Mouse (Mus musculus): ENCODE data around the gene Ifi203. TPM values are rescaled to one million over a fixed set of nuclear protein-coding genes. Genes with fewer than 3 reads are reported as not detected.
"Not testable (repeated sequence)": the region's sequence is repeated elsewhere in the genome, so short reads cannot be mapped to it uniquely, and the experiment has no call there.

Ifi203 gene
- not detected in 2 replicates for total RNA-seq (2014; fragmentation: Nextera tagmentation)
- total RNA-seq (2017), result 0.23 and 0.38 TPM in 2 replicates
- polyA plus RNA-seq (2012), result not detected in 2 replicates

GRCm38 (mm10) chr1:173941924-173942779 lies at the start of gene Ifi203, which contains the start of gene Mndal:
Gene Ifi203 (minus strand): TSS chr1:173942672.
Gene Mndal (minus strand): TSS chr1:173942491.
- DNase-seq (ENCODE audit: low spot score); H3K4me1 ChIP-seq (ENCODE audit: insufficient read depth, low read depth, low read length); H3K4me3 ChIP-seq (ENCODE audit: low read depth, low read length); ATAC-seq (ENCODE audit: extremely low read depth, insufficient number of reproducible peaks, low FRiP score, poor library complexity, severe bottlenecking); H3K27me3 ChIP-seq (ENCODE audit: insufficient read depth, low read length); H3K9me3 ChIP-seq (replicated peaks); H3K36me3 ChIP-seq (replicated peaks): not testable (repeated sequence)

- not testable (repeated sequence) for H3K36me3 ChIP-seq (replicated peaks); H3K4me3 ChIP-seq (ENCODE audit: low read depth, low read length); H3K9me3 ChIP-seq (replicated peaks); H3K27me3 ChIP-seq (ENCODE audit: insufficient read depth, low read length); DNase-seq (ENCODE audit: low spot score); ATAC-seq (ENCODE audit: extremely low read depth, insufficient number of reproducible peaks, low FRiP score, poor library complexity, severe bottlenecking); H3K4me1 ChIP-seq (ENCODE audit: insufficient read depth, low read depth, low read length)
Measured at GRCm38 (mm10) chr1:173982694-173983305, 40.3 kb upstream of the Ifi203 start, which contains the start of gene Ifi202b. Gene Ifi202b (minus strand): TSS chr1:173982744.

- DNase-seq (ENCODE audit: low spot score); H3K4me1 ChIP-seq (ENCODE audit: insufficient read depth, low read depth, low read length); H3K36me3 ChIP-seq (replicated peaks); ATAC-seq (ENCODE audit: extremely low read depth, insufficient number of reproducible peaks, low FRiP score, poor library complexity, severe bottlenecking); H3K27me3 ChIP-seq (ENCODE audit: insufficient read depth, low read length); H3K4me3 ChIP-seq (ENCODE audit: low read depth, low read length); H3K9me3 ChIP-seq (replicated peaks): not testable (repeated sequence)
Measured at GRCm38 (mm10) chr1:173981038-173981437, 38.6 kb upstream of the Ifi203 start.

GRCm38 (mm10) chr1:173977622-173978021 lies 35.1 kb upstream of the Ifi203 start:
- H3K27me3 ChIP-seq (ENCODE audit: insufficient read depth, low read length), result no peaks in the 10 kb centered on the region
- no peak for TF ChIP-seq POLR2AphosphoS5 (IDR thresholded peaks at IDR 0.05; ENCODE audit: insufficient replicate concordance, low read depth, low read length)
- TF ChIP-seq TAL1 (conservative IDR thresholded peaks at IDR 0.05; ENCODE audit: low read depth, low read length), result no peak
- TF ChIP-seq GATA2 (IDR thresholded peaks at IDR 0.05; ENCODE audit: borderline replicate concordance, low read depth, low read length), result no peak
- TF ChIP-seq CTCF (IDR thresholded peaks at IDR 0.05; ENCODE audit: low read depth, low read length), result no peak
- no peak for TF ChIP-seq GATA1 (IDR thresholded peaks at IDR 0.05; ENCODE audit: borderline replicate concordance, low read length)
- ATAC-seq (ENCODE audit: extremely low read depth, insufficient number of reproducible peaks, low FRiP score, poor library complexity, severe bottlenecking) (no peak), DNase-seq (ENCODE audit: low spot score) (no peak)
- peaks cover 5% of the 10 kb centered on the region for H3K9me3 ChIP-seq (replicated peaks)
- no peaks in the 10 kb centered on the region for H3K36me3 ChIP-seq (replicated peaks)
- H3K4me1 ChIP-seq (ENCODE audit: insufficient read depth, low read depth, low read length), result no peaks in the 10 kb centered on the region
- no peak overlapping the region for H3K4me3 ChIP-seq (ENCODE audit: low read depth, low read length)

GRCm38 (mm10) chr1:173973111-173973510 lies 30.6 kb upstream of the Ifi203 start:
- Histone ChIP-seq H3K4me3 (ENCODE audit: low read depth, low read length) (no peak overlapping the region), H3K36me3 (replicated peaks) (no peaks in the 10 kb centered on the region), H3K4me1 (ENCODE audit: insufficient read depth, low read depth, low read length) (no peaks in the 10 kb centered on the region), H3K9me3 (replicated peaks) (no peaks in the 10 kb centered on the region), H3K27me3 (ENCODE audit: insufficient read depth, low read length) (no peaks in the 10 kb centered on the region)
- no peak for DNase-seq (ENCODE audit: low spot score)
- TF ChIP-seq GATA2 (IDR thresholded peaks at IDR 0.05; ENCODE audit: borderline replicate concordance, low read depth, low read length) (no peak), GATA1 (IDR thresholded peaks at IDR 0.05; ENCODE audit: borderline replicate concordance, low read length) (no peak), CTCF (IDR thresholded peaks at IDR 0.05; ENCODE audit: low read depth, low read length) (no peak)
- ATAC-seq (ENCODE audit: extremely low read depth, insufficient number of reproducible peaks, low FRiP score, poor library complexity, severe bottlenecking), result no peak

GRCm38 (mm10) chr1:173961491-173961890 lies 19.0 kb upstream of the Ifi203 start:
- not testable (repeated sequence) for H3K9me3 ChIP-seq (replicated peaks); H3K36me3 ChIP-seq (replicated peaks); H3K4me1 ChIP-seq (ENCODE audit: insufficient read depth, low read depth, low read length); H3K27me3 ChIP-seq (ENCODE audit: insufficient read depth, low read length); DNase-seq (ENCODE audit: low spot score); H3K4me3 ChIP-seq (ENCODE audit: low read depth, low read length); ATAC-seq (ENCODE audit: extremely low read depth, insufficient number of reproducible peaks, low FRiP score, poor library complexity, severe bottlenecking)

GRCm38 (mm10) chr1:173959998-173960397 lies 17.5 kb upstream of the Ifi203 start:
- H3K9me3 ChIP-seq (replicated peaks); H3K4me3 ChIP-seq (ENCODE audit: low read depth, low read length); H3K27me3 ChIP-seq (ENCODE audit: insufficient read depth, low read length); H3K36me3 ChIP-seq (replicated peaks); H3K4me1 ChIP-seq (ENCODE audit: insufficient read depth, low read depth, low read length); ATAC-seq (ENCODE audit: extremely low read depth, insufficient number of reproducible peaks, low FRiP score, poor library complexity, severe bottlenecking); DNase-seq (ENCODE audit: low spot score): not testable (repeated sequence)

- H3K36me3 ChIP-seq (replicated peaks); H3K4me3 ChIP-seq (ENCODE audit: low read depth, low read length); DNase-seq (ENCODE audit: low spot score); ATAC-seq (ENCODE audit: extremely low read depth, insufficient number of reproducible peaks, low FRiP score, poor library complexity, severe bottlenecking); H3K4me1 ChIP-seq (ENCODE audit: insufficient read depth, low read depth, low read length); H3K9me3 ChIP-seq (replicated peaks); H3K27me3 ChIP-seq (ENCODE audit: insufficient read depth, low read length): not testable (repeated sequence)
Measured at GRCm38 (mm10) chr1:173955839-173956527, 13.5 kb upstream of the Ifi203 start.
